Mouse (Mus musculus): ENCODE results near the gene Fkbp1a.

Fkbp1a gene

GRCm38 (mm10) chr2:151549615-151550121, 7.4 kb downstream of the Fkbp1a start:
- DNase-seq (ENCODE audit: low read depth) = no peak

GRCm38 (mm10) chr2:151562930-151563921, 20.9 kb downstream of the Fkbp1a start:
- peak; percentile 69 for DNase-seq (ENCODE audit: low read depth)

GRCm38 (mm10) chr2:151564006-151564405, 21.7 kb downstream of the Fkbp1a start:
- DNase-seq (ENCODE audit: low read depth) = peak; percentile 41

- no peak for DNase-seq (ENCODE audit: low read depth)
These were observed 22.7 kb downstream of the Fkbp1a start for GRCm38 (mm10) chr2:151564986-151565385.

- DNase-seq (ENCODE audit: low read depth) = no peak
These were observed 24.6 kb downstream of the Fkbp1a start for GRCm38 (mm10) chr2:151566856-151567255.

GRCm38 (mm10) chr2:151569452-151569851, 27.2 kb downstream of the Fkbp1a start:
- peak; percentile 32 for DNase-seq (ENCODE audit: low read depth)

GRCm38 (mm10) chr2:151571873-151572700, 29.8 kb downstream of the Fkbp1a start, which contains the start of gene Sdcbp2:
Gene Sdcbp2, plus strand, starts transcription at chr2:151572622.
- peak; percentile 66 for DNase-seq (ENCODE audit: low read depth)

GRCm38 (mm10) chr2:151573667-151574066, 31.4 kb downstream of the Fkbp1a start:
- DNase-seq (ENCODE audit: low read depth) = no peak

- DNase-seq (ENCODE audit: low read depth) = no peak
These were observed 32.3 kb downstream of the Fkbp1a start for GRCm38 (mm10) chr2:151574607-151575006.

- DNase-seq (ENCODE audit: low read depth) = peak; percentile 56
These were observed 32.9 kb downstream of the Fkbp1a start for GRCm38 (mm10) chr2:151575119-151575698.

GRCm38 (mm10) chr2:151575699-151576389, 33.6 kb downstream of the Fkbp1a start:
- peak; percentile 82 for DNase-seq (ENCODE audit: low read depth)

- DNase-seq (ENCODE audit: low read depth) = no peak
These were observed 36.9 kb downstream of the Fkbp1a start for GRCm38 (mm10) chr2:151579183-151579582.

GRCm38 (mm10) chr2:151580945-151581344, 38.7 kb downstream of the Fkbp1a start:
- no peak for DNase-seq (ENCODE audit: low read depth)

- DNase-seq (ENCODE audit: low read depth) = peak; percentile 48
These were observed 43.7 kb downstream of the Fkbp1a start for GRCm38 (mm10) chr2:151585934-151586333.

GRCm38 (mm10) chr2:151586807-151587206, 44.5 kb downstream of the Fkbp1a start:
- DNase-seq (ENCODE audit: low read depth) = no peak

- DNase-seq (ENCODE audit: low read depth) = no peak
These were observed 45.0 kb downstream of the Fkbp1a start for GRCm38 (mm10) chr2:151587306-151587705.

GRCm38 (mm10) chr2:151598068-151598467, 55.8 kb downstream of the Fkbp1a start:
- DNase-seq (ENCODE audit: low read depth) = no peak

GRCm38 (mm10) chr2:151602106-151602505, 59.8 kb downstream of the Fkbp1a start:
- DNase-seq (ENCODE audit: low read depth) = no peak

- DNase-seq (ENCODE audit: low read depth) = no peak
These were observed 61.3 kb downstream of the Fkbp1a start for GRCm38 (mm10) chr2:151603630-151604029.

- DNase-seq (ENCODE audit: low read depth) = peak; percentile 21
These were observed 63.2 kb downstream of the Fkbp1a start for GRCm38 (mm10) chr2:151605437-151605987.

- no peak for DNase-seq (ENCODE audit: low read depth)
These were observed 66.2 kb downstream of the Fkbp1a start for GRCm38 (mm10) chr2:151608435-151608834.
